Mouse (Mus musculus) gastrocnemius, postnatal 14 days (tissue): ENCODE data around the gene Heatr6. TPM values are rescaled to one million over a fixed set of nuclear protein-coding genes. Genes with fewer than 3 reads are reported as not detected.

Source experiments
- DNase-seq: peaks from one replicate; pipeline ENCODE4 v3.0.0; 2021; ENCODE audit warnings: mixed read lengths
- intact Hi-C: fragments of 180-260 bp; cut with DNase I; formaldehyde crosslinking; loops from one replicate; pipeline ENCODE4 v1.15.1; 2025; ENCODE audit warnings: low total_unique reads
- long read RNA-seq, 2 experiments: library from polyadenylated mRNA; stranded (forward); transcript quantifications; one replicate each; pipeline ENCODE4 v2.0.0; 2021
- total RNA-seq, 2 experiments: library from RNA; stranded (reverse); gene quantifications; 2 replicates each; pipeline ENCODE4 v1.2.3; 2021

Heatr6 gene
- 1 to 10 TPM; 6.6 TPM for total RNA-seq
- long read RNA-seq, experiment 1, full-length matches to known transcripts, result 5 of 7 reads
- long read RNA-seq, experiment 1, partial matches to known transcripts, result 0 of 7 reads
- long read RNA-seq, experiment 1, other reads (novel, unspliced or antisense), result 2 of 7 reads
- long read RNA-seq, experiment 2, full-length matches to known transcripts, result 3 of 5 reads
- long read RNA-seq, experiment 2, partial matches to known transcripts, result 0 of 5 reads
- long read RNA-seq, experiment 2, other reads (novel, unspliced or antisense), result 2 of 5 reads

- intact Hi-C loops, result no loop called here
- DNase-seq, result peak; percentile 94
Measured at GRCm38 (mm10) chr11:83753581-83754181, at the start of gene Heatr6. Heatr6 (plus strand) TSS chr11:83753696.

- DNase-seq, result no peak
- intact Hi-C loops, result no loop called here
Measured at GRCm38 (mm10) chr11:83703705-83704104, 49.8 kb upstream of the Heatr6 start, which contains the start of gene Wfdc17. Wfdc17 (plus strand) TSS chr11:83703991.

GRCm38 (mm10) chr11:83708715-83709114 lies 44.8 kb upstream of the Heatr6 start, which contains the start of gene Wfdc18:
Wfdc18 (plus strand) TSS chr11:83709015.
- intact Hi-C loops, result no loop called here
- no peak for DNase-seq

DNA sequence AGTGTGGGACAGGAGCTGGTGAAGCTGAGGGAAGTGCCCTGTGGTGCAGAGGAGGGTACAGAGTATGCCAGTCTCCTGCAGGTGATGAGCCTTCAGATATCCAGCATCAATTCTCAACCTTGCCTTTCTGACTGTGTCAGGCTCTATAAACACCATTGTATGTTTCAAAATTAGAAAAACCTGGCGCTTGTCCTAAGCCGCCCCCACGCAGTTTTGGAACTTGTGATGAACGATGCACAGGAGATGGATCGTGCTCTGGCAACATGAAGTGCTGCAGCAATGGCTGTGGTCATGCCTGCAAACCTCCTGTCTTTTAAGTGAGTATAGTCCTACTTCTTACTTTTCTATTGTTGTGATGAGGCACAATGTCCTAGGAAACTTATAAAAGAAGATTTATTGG lies 43.8 kb upstream of the Heatr6 start:
- intact Hi-C loops, result no loop called here
- DNase-seq, result no peak

GRCm38 (mm10) chr11:83712671-83713070 lies 40.8 kb upstream of the Heatr6 start:
- intact Hi-C loops, result no loop called here
- DNase-seq, result no peak

GRCm38 (mm10) chr11:83713925-83714324 lies 39.6 kb upstream of the Heatr6 start:
- DNase-seq, result no peak
- intact Hi-C loops, result no loop called here

DNA sequence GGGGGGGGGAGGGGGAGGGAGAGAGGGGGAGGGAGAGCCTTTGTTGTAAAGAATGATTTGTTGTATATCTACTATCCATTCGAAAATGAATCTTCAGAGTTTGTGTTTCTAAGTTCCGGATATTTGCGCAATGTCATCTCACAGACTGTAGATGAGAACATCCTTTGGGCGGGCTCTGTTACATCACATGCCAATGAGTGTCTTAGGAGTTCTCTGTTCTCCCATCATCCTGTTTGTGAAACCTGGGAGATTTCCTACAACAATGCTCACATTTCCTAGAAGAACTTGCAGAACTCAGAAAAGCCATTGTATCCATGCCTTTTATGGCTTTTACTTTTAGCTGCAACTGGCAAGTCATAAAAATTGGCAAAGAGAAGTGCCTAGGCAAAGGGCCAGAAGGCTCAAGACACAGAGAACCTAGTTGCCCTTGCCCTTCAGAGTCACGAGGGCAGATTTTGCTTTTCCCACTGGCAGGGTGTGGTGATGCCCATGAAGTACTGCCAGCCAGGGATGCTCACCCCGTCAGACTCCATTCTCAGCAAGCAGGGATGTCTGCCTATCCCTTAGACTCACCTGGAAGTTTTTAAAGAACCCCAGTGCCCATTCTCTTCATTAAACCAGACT lies 36.3 kb upstream of the Heatr6 start:
- no peak for DNase-seq
- intact Hi-C loops, result no loop called here

GRCm38 (mm10) chr11:83720766-83721165 lies 32.7 kb upstream of the Heatr6 start:
- intact Hi-C loops, result no loop called here

DNA sequence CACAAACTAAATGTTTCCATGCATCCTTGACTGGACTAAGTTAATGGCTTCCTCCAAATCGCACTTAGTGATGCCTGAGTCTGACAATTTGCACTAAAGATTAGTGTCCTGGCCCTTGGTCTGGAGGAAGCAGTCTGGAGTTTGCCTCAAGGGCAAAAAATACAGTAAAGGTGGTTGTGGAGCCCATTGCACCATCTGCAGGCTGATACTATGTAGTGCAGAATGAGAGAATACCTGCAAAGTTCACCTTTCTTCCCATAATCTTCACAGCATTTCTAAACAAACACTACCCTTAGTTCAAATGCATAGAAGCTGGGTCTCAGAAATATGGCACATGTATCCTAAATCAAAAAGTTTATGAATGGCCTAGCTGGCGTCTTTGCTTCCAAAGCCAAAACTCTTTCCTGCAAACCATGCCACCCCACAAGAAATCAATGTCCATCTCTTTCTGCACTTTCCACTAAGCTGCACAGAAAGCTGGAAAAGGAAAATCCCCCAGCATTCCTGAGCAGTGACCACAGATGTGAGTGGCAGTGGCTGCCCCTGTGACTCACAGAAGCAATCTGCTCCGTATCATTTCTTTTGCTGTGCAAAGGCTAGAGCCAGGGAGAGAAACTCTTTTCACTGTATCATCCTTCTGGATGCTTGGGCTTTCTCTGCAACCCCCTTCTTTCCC lies 24.6 kb upstream of the Heatr6 start:
- DNase-seq, result no peak
- intact Hi-C loops, result no loop called here

More at GRCm38 (mm10) chr11:83720766-83721165, 32.7 kb upstream of the Heatr6 start:
- no peak for DNase-seq

DNA sequence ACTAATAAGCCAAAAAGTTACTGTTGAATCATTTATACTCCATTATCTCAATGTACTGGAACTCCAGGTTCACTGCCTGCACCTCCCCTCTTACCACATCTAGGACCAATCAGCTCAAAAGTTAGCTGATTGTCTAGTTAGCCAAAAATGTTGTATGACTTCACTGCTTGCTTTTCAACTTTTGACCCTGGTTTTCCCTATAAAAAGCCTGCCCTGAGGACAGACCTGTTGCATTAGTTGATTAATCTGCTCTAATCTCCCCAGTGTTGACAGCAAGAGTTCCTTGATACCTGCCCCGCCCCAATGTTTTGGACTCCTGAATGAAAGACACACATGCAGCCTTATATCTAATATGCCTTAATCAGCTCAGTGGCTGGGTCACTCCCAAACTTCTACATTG lies 22.4 kb upstream of the Heatr6 start:
- DNase-seq, result no peak
- intact Hi-C loops, result no loop called here

- no peak for DNase-seq
- intact Hi-C loops, result no loop called here
Measured at GRCm38 (mm10) chr11:83733071-83733640, 20.3 kb upstream of the Heatr6 start.

GRCm38 (mm10) chr11:83734215-83734614 lies 19.3 kb upstream of the Heatr6 start:
- intact Hi-C loops, result no loop called here
- DNase-seq, result no peak

- no peak for DNase-seq
- intact Hi-C loops, result no loop called here
Measured at GRCm38 (mm10) chr11:83735881-83736280, 17.6 kb upstream of the Heatr6 start.

- DNase-seq, result no peak
- intact Hi-C loops, result no loop called here
Measured at GRCm38 (mm10) chr11:83737109-83737558, 16.4 kb upstream of the Heatr6 start.

DNA sequence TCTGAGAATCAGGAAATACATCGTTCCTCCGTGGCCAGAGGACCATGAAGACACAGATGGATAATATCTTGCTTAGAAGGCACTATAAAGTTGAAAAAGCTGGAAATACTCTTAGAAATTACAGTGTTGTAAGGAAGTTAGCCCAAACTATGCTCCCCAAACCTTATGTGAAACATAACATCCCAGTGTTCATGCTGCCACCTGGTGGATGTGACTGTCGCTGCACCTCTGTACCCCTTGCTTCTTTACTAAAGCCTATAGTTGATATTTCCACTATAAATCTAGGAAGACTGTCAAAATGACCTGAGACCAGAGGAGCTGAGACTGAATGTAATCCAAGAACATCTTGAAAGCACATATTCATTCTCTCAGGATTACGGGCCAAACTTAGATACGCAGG lies 14.3 kb upstream of the Heatr6 start:
- DNase-seq, result peak; percentile 64
- intact Hi-C loops, result no loop called here

- DNase-seq, result no peak
- intact Hi-C loops, result loop anchor here (2.0 kb wide), 1 partner anchor 184 kb away; no protein-coding TSS in a partner anchor
Measured at GRCm38 (mm10) chr11:83740443-83740991, 13.0 kb upstream of the Heatr6 start.

DNA sequence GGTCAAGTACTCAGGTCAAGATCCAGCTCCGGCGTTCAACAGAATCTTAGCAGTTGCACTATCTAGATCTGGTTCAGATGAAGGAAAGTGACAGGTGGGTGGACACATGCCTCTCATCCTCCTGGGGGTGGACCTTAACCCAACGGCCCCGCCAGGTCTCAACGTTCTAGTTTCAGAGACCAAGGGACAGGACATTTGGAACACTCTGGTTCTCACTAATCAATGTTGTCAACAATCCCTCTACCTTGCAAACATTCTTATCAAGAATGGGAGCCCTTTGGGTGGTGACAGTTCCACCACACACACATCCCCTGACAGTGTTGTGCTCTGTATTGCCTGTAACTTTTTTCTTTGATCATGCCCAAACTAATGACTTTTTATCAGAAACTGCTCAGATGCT lies 11.7 kb upstream of the Heatr6 start:
- intact Hi-C loops, result loop anchor here (2.0 kb wide), 1 partner anchor 185 kb away; no protein-coding TSS in a partner anchor
- no peak for DNase-seq

GRCm38 (mm10) chr11:83742731-83743355 lies 10.7 kb upstream of the Heatr6 start:
- intact Hi-C loops, result no loop called here
- no peak for DNase-seq

DNA sequence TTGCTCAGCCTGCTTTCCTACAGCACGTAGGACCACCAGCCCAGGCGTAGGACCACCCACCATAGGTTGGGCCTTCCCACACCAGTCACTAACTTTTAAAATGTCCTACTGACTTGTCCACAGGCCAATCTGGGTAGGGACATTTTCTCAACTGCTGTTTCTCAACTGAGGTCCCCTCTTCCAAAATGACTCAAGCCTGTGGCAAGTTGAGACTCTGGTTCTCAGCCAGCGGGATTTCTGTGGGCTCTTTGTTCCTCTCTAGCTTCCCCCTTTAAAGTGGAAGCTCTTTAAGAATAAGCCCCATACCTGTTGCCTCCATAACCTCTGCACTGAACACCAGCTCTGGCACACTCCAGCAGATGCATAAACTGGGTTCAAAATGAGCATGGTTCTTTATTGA lies 10.0 kb upstream of the Heatr6 start:
- intact Hi-C loops, result no loop called here
- no peak for DNase-seq
